Mouse (Mus musculus) adrenal gland, adult (tissue): ENCODE data around the gene Oser1.
"Not testable (repeated sequence)": the region's sequence is repeated elsewhere in the genome, so short reads cannot be mapped to it uniquely, and the experiment has no call there.

Experiments used
- DNase-seq, 2 experiments: peaks; one replicate each; pipeline ENCODE4 v3.0.0; 2022 to 2023; ENCODE audit warnings: low spot score in 1 of 2; ENCODE audit not compliant: inconsistent age in 2 of 2

Gene Oser1

DNA sequence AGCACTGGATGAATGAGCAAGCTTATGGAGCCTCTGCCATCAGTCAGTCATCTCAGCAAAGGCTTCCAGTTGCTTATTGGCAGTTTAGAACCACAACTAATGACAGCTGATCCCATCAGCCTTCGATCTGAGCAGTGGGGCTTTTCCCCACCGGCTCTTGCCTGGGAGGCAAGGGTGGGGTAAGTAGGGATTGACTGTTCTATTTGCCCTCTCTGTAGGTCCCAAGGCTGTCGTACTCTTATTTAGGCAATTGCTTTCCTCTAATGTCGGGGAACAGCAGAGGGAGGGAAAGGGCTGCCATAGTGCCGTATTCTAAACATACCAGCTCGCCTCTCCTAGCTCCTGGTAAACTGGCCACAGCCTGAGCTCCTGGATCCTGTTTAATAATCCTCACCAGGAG lies at the start of gene Oser1:
Gene Oser1, minus strand, starts transcription at position 101 of the 400 bp plus-strand sequence.
- DNase-seq = no peak

DNA sequence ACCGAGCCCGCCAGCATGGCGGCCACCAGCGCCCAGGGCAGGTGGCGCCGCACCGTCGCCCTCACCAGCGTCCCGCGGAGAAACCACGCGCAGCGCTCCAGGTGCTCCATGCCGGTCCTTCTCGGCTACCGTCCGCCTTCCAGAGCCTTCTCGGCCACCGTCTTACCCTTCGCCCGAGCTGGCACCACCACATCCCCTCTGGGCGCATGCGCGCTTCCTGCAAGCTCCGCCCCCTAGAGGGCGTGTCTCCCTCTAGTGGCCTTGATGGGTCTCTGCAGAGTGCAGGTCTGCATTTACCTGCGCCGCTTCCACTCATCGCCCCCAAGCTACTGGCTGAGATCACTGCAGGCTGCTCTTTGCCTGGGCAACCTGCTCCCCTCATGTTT lies 48.0 kb upstream of the Oser1 start, which contains the start of gene Fitm2:
Gene Fitm2, minus strand, starts transcription at position 164 of the 386 bp plus-strand sequence.
- peak; percentile 96 to 99 for DNase-seq

DNA sequence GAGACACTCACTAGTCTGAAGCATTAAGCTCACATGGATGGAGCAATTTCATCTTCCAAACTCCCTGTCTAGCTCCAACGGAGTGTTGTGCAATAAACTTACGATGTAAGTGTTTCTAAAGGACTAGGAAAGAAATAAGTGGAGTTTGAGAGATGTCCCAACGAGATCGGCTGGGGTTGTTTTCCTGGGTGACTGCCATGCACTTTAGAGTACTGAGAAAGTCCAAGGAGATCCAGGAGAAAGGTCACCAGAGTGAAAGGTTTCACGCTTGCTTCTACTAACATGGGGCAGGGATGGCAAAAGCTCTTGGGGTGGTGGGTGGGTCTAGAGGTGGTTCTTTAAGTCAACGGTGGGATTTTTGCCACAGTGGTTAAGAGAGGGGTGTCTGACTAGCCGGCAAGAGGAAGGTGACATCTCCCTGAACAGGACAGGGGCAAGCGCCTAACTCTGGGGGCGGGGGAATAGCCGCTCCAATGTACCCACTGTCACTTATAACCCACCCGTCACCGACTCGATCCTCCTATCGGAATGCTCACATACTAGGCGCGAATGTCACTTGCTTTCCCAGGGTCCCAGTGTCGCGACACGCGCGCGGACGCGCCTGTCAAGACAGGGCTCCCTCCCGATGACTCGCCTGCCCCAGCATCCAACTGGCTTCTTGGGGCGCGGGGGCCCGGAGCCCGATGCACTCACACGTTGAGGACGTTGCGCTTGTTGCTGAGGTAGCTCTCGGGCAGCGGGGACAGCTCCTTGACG lies 47.4 kb upstream of the Oser1 start:
- peak; percentile 51 to 89 for DNase-seq

GRCm38 (mm10) chr2:163471136-163471535 lies 46.6 kb upstream of the Oser1 start:
- DNase-seq = peak; percentile 66 to 87

GRCm38 (mm10) chr2:163469711-163470110 lies 45.2 kb upstream of the Oser1 start:
- DNase-seq = no peak

DNA sequence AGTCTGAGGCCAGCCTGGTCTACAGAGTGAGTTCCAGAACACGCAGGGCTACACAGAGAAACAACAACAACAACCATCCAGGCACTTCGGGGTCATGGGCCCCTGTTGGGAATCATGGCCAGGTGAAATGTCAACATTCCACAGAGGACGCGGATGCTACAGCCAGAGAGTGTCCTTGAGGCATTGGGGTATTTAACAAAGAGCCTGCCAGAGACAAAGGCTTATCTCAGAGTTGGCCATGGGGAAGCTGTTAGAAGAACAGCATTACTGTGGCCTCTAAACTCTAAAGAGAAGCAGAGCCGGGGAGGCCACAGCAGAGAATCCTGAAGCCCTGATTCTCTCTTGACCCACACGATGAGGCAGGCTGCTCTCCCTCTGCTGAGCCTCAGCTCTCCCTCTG lies 44.4 kb upstream of the Oser1 start:
- peak; percentile 45 to 78 for DNase-seq

DNA sequence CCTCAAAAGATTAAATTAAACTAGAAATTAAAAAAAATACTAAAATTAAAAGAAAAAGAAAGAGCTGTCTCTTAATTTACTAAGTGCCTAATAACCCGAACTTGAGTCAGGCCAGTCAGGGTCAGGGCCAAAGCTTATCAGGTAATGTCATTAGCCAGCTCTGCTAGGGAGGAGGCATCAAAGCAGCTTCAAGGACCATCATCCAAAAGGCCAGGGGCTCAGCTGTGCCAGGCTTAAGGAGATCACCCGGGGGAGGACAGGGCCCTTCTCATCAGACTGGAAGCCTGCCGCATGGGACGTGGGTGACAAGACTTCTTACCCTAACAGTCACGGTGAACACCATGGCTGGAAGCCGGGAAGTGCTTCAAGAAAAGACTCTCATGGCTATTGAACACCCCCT lies 43.1 kb upstream of the Oser1 start:
- DNase-seq = peak; percentile 74 to 90

- DNase-seq = no peak
Observed at GRCm38 (mm10) chr2:163466771-163467170, 42.3 kb upstream of the Oser1 start.

GRCm38 (mm10) chr2:163464562-163464961 lies 40.1 kb upstream of the Oser1 start:
- DNase-seq = peak in 1 of 2 experiments; percentile 41

- no peak for DNase-seq
Observed at GRCm38 (mm10) chr2:163463998-163464397, 39.5 kb upstream of the Oser1 start.

- DNase-seq = no peak
Observed at GRCm38 (mm10) chr2:163463251-163463769, 38.8 kb upstream of the Oser1 start.

- no peak for DNase-seq
Observed at GRCm38 (mm10) chr2:163462801-163463200, 38.3 kb upstream of the Oser1 start.

DNA sequence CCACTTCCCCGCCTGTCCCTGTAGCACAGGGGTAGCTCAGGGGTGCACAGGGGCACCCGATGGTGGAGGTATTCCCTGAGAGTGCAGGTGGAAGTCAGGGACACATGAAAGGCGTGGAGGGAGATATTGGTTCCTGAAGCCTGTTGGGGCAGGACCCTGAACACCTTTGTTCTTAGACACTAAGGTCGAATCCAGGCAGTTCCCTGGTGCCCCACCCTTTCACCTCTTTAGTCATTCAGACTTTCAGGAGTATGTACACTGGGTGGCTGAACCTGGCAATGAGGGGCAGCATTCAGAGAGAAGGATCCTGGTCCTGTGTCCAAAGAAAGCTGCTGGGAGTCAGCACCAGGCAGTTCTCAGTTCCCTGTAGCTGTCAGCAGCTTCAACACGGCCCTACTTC lies 37.9 kb upstream of the Oser1 start:
- no peak for DNase-seq

DNA sequence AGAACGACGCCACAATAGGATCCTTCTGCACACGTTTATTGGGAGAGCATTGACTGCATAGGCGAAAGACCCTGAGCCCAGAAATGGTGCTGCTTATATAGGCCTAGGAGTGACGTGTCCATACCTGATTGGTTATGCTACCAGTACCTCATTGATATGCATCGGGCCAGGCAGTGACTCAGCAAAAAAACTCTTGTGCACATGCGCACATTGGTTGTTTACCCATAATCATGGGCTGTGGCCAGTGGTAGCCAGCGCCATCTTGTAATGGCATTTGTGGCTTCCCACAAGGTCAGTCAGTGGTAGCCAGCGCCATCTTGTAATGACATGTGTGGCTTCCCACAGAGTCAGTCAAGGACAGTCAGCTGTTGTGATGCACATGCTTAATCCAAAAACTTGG lies 36.8 kb upstream of the Oser1 start:
- DNase-seq = not testable (repeated sequence)

- no peak for DNase-seq
Observed at GRCm38 (mm10) chr2:163460622-163461021, 36.1 kb upstream of the Oser1 start.

- no peak for DNase-seq
Observed at GRCm38 (mm10) chr2:163459380-163459779, 34.9 kb upstream of the Oser1 start.

- DNase-seq = no peak
Observed at GRCm38 (mm10) chr2:163458539-163459265, 34.2 kb upstream of the Oser1 start.

DNA sequence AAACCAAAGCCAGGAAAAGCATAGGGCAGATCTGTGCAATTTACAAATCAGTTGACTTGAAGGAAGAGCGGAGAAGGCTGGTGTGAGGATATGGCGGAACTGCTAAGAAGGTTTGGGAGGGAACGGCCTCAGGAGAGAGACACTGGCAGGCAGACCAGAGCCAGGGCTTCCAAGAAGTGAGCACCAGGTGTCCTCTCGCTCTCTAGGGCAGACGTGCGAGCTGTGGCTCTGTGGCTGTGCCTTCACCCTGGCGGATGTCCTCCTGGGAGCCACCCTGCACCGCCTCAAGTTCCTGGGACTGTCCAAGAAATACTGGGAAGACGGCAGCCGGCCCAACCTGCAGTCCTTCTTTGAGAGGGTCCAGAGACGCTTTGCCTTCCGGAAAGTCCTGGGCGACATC lies 28.9 kb upstream of the Oser1 start:
- DNase-seq = peak in 1 of 2 experiments; percentile 64

GRCm38 (mm10) chr2:163452738-163453137 lies 28.2 kb upstream of the Oser1 start:
- DNase-seq = peak in 1 of 2 experiments; percentile 72

- peak in 1 of 2 experiments; percentile 26 for DNase-seq
Observed at GRCm38 (mm10) chr2:163450668-163451295, 26.3 kb upstream of the Oser1 start.

GRCm38 (mm10) chr2:163449276-163449675 lies 24.8 kb upstream of the Oser1 start:
- no peak for DNase-seq
